Mouse (Mus musculus) cerebellum, postnatal 4 days (tissue): ENCODE data around the gene Rreb1.

Experiments used
- DNase-seq, 2 experiments: peaks; one replicate each; pipeline ENCODE4 v3.0.0; 2022; ENCODE audit warnings: low spot score in 2 of 2, mixed read lengths in 1 of 2

The Rreb1 gene

GRCm38 (mm10) chr13:37969988-37970387 is 191.8 kb downstream of the Rreb1 start:
- no peak for DNase-seq

GRCm38 (mm10) chr13:37970887-37971530 is 192.8 kb downstream of the Rreb1 start:
- no peak for DNase-seq

GRCm38 (mm10) chr13:37974036-37974435 is 195.8 kb downstream of the Rreb1 start:
- no peak for DNase-seq

- no peak for DNase-seq
These were observed 196.5 kb downstream of the Rreb1 start for GRCm38 (mm10) chr13:37974731-37975130.

- no peak for DNase-seq
These were observed 201.3 kb downstream of the Rreb1 start for GRCm38 (mm10) chr13:37979506-37979905.

GRCm38 (mm10) chr13:37980346-37980745 is 202.1 kb downstream of the Rreb1 start:
- no peak for DNase-seq

GRCm38 (mm10) chr13:37981063-37981462 is 202.9 kb downstream of the Rreb1 start:
- no peak for DNase-seq

GRCm38 (mm10) chr13:37986166-37986565 is 208.0 kb downstream of the Rreb1 start:
- no peak for DNase-seq

GRCm38 (mm10) chr13:37989701-37990100 is 211.5 kb downstream of the Rreb1 start:
- no peak for DNase-seq

GRCm38 (mm10) chr13:37992638-37993371 is 214.6 kb downstream of the Rreb1 start:
- no peak for DNase-seq

- no peak for DNase-seq
These were observed 215.1 kb downstream of the Rreb1 start for GRCm38 (mm10) chr13:37993376-37993703.

- peak; percentile 96 to 97 for DNase-seq
These were observed 215.7 kb downstream of the Rreb1 start, which contains the start of gene Ssr1 for GRCm38 (mm10) chr13:37993704-37994404. Ssr1 (minus strand) TSS chr13:37994217.

- DNase-seq, result no peak
These were observed 216.2 kb downstream of the Rreb1 start for GRCm38 (mm10) chr13:37994405-37994749.

GRCm38 (mm10) chr13:37999713-38000112 is 221.5 kb downstream of the Rreb1 start:
- DNase-seq, result no peak
